Mouse (Mus musculus) liver, postnatal 0 days (tissue): Measurements from ENCODE around the gene Gm21885. TPM values are rescaled to one million over a fixed set of nuclear protein-coding genes. Genes with fewer than 3 reads are reported as not detected.
"Not testable (repeated sequence)": the region's sequence is repeated elsewhere in the genome, so short reads cannot be mapped to it uniquely, and the experiment has no call there.

Experiments
- ATAC-seq: fragments of 200-750 bp; cut with Nextera tagmentation; 2 replicates; pipeline ENCODE4 v1.8.0; 2017; ENCODE audit warnings: mild to moderate bottlenecking, moderate library complexity
- DNase-seq: peaks from one replicate; pipeline ENCODE4 v3.0.0-alpha.2; 2016
- H3K27ac ChIP-seq: fragments of 300-500 bp; sonication (generic); 2 replicates; pipeline ENCODE4 v1.5.1; 2014; ENCODE audit warnings: antibody characterized with exemption, moderate library complexity, mild to moderate bottlenecking, low read depth
- H3K27me3 ChIP-seq: fragments of 300-500 bp; sonication (generic); 2 replicates; pipeline ENCODE4 v1.6.1; 2014; ENCODE audit warnings: low read length, control low read depth, mixed read lengths; ENCODE audit not compliant: insufficient read depth
- H3K36me3 ChIP-seq: fragments of 300-500 bp; sonication (generic); replicated peaks from 2 replicates; pipeline ENCODE4 v1.6.1; 2014; ENCODE audit warnings: mild to moderate bottlenecking, control low read depth, low read length, moderate library complexity, mixed read lengths; ENCODE audit not compliant: insufficient read depth
- H3K4me1 ChIP-seq: fragments of 300-500 bp; sonication (generic); 2 replicates; pipeline ENCODE4 v1.6.1; 2014; ENCODE audit warnings: antibody characterized with exemption, mild to moderate bottlenecking, control low read depth; ENCODE audit not compliant: insufficient read depth
- H3K4me2 ChIP-seq: fragments of 300-500 bp; sonication (generic); 2 replicates; pipeline ENCODE4 v1.6.1; 2014; ENCODE audit warnings: low read depth, mild to moderate bottlenecking, low read length, moderate library complexity, mixed read lengths
- H3K4me3 ChIP-seq: fragments of 300-500 bp; sonication (generic); 2 replicates; pipeline ENCODE4 v1.5.1; 2014; ENCODE audit warnings: low read depth, low read length
- H3K9ac ChIP-seq: fragments of 300-500 bp; sonication (generic); replicated peaks from 2 replicates; pipeline ENCODE4 v1.6.1; 2014; ENCODE audit warnings: mild to moderate bottlenecking, moderate library complexity
- H3K9me3 ChIP-seq: fragments of 300-500 bp; sonication (generic); 2 replicates; pipeline ENCODE4 v1.6.1; 2016; ENCODE audit warnings: mild to moderate bottlenecking, control low read depth, low read length, mixed read lengths
- CTCF ChIP-seq: sonication (generic); IDR thresholded peaks from 2 replicates; pipeline ENCODE4 v1.5.1; 2016; ENCODE audit warnings: antibody characterized with exemption, low read depth
- EP300 ChIP-seq: IDR thresholded peaks from 2 replicates; pipeline ENCODE4 v1.6.1; 2016; ENCODE audit warnings: antibody characterized with exemption, low read depth, mild to moderate bottlenecking
- WGBS: fragments of 180-500 bp; shearing (Covaris S2); extraction: QIAGEN DNeasy Blood & Tissue Kit; methylation state at CpG from one replicate; pipeline ENCODE4 v1.1.7; 2014; ENCODE audit not compliant: insufficient replicate concordance; 5-methylcytosine and 5-hydroxymethylcytosine counted together
- polyA plus RNA-seq: library from polyadenylated mRNA; unstranded; fragments of >200 nt; fragmentation: Nextera tagmentation; extraction: Ambion mirVana; gene quantifications from 2 replicates; pipeline ENCODE4 v1.2.1, GENCODE M21; 2015

Gm21885 gene
- polyA plus RNA-seq, 1 experiment from 2014 or later, result 0.42 TPM

DNA sequence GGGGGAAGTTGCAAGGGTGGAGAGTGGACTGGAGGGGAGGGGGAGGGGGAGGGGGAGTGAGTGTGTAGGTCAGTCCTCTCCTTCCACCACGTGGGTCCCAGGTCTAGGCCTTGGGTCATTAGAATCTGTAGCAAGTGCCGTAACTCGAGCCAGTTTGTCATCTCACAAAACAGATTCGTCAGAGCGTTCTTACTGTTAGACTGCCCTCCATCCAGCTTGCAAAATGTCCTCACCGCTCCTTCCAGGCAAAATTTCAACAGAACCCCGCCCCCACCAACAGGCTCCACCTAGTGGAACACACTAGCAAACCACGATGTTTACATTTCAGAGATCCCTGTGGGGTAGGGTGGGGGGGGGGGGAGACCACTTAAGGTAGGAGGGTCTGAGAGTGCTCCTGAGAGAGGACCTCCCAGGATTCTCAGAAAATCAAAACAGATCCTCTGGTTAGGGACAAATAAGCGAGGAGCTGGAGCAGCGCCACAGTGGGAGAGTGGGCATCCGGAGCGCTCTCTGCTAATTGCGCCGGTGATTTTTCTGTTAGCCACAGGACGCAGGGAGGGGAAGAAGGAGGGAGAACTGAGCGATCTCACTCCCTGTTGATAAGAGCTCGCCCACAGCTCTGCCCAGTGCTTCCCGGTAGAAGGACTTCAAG is 16.4 kb upstream of the Gm21885 start:
- peak; percentile 78 for ATAC-seq
- Histone ChIP-seq H3K9me3 (no peaks in the 10 kb centered on the region), H3K4me1 (peaks cover 45% of the 10 kb centered on the region), H3K4me3 (peak overlapping the region; percentile 38), H3K36me3 (no peaks in the 10 kb centered on the region), H3K4me2 (peak overlapping the region; percentile 76), H3K27me3 (no peaks in the 10 kb centered on the region), H3K9ac (peak overlapping the region; percentile 41), H3K27ac (peak overlapping the region; percentile 87)
- TF ChIP-seq CTCF, result peak; percentile 66
- TF ChIP-seq EP300, result no peak; the same call in 1 of the 2 replicates
- WGBS, result 2% methylated on average over 18 of the region's 18 CpGs
- DNase-seq, result peak; percentile 81

DNA sequence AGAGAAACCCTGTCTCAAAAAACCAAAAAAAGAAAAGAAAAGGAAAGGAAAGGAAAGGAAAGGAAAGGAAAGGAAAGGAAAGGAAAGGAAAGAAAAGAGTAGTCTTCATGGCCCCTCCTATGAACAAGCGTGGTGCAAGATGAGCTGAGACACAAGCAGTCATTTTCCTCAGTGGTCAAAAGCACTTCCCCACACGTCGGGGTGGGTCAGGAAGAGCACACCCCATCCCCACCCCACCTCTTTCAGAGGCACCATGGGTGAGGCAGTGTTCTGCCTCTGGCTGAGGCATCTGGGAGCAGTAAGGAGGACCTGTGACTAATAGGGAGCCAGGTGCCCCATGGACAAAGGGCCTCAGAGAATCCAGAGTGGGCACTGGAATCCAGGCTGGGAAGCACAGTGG is 15.5 kb upstream of the Gm21885 start:
- H3K9ac ChIP-seq, H3K36me3 ChIP-seq, H3K27me3 ChIP-seq, H3K4me3 ChIP-seq, DNase-seq, H3K4me2 ChIP-seq, H3K9me3 ChIP-seq, ATAC-seq: not testable (repeated sequence)
- H3K4me1 ChIP-seq, result peaks cover 37% of the 10 kb centered on the region
- H3K27ac ChIP-seq, result peak overlapping the region; percentile 87
- WGBS, result 51% methylated on average over 3 of the region's 3 CpGs

DNA sequence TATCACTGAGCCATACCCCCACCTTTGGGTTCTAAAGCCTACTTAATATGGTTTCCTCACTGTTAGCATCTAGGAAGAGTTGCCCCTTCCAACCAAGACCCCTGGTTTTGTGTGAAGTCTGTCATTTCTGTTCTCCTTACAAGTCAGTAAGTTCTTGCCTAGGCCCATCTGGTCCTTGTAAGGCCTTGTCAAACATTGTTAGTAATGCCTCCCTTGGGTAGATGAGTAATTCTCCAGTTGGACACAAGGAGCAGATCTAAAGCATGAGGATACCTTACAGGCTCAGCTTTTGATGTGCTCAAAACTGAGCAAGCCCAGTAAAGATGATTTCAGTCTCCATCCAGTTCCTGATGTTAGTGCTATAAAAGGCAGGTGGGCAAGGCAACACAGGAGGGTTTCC is 12.9 kb upstream of the Gm21885 start:
- no peak overlapping the region for H3K4me2 ChIP-seq

DNA sequence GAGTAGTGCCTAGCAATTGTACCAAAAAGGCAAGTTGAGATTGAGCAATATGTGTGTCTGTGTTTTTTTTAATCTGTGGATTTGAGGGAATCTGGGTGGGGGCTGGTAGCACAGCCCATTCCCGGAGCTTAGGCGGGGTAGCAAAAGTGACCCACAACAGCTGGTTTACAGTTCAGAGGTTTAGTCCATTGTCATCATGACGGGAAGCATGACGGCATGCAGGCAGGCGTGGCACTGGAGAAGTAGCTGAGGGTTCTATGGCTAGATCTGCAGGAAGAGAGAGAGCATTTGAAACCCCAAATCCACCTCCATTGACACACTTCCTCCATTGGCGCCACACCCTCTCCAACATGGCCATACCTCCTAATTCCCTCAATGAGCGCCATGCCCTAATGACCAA is 11.8 kb upstream of the Gm21885 start:
- 90% methylated on average over 7 of the region's 7 CpGs for WGBS

More for the DNA sequence above, 12.9 kb upstream of the Gm21885 start:
- Histone ChIP-seq H3K4me3 (no peak overlapping the region), H3K27me3 (no peaks in the 10 kb centered on the region), H3K27ac (no peak overlapping the region), H3K9me3 (no peaks in the 10 kb centered on the region), H3K9ac (no peak overlapping the region), H3K36me3 (no peaks in the 10 kb centered on the region), H3K4me1 (peaks cover 33% of the 10 kb centered on the region)
- ATAC-seq (no peak), DNase-seq (no peak)
- no peak for TF ChIP-seq EP300
- TF ChIP-seq CTCF, result no peak

DNA sequence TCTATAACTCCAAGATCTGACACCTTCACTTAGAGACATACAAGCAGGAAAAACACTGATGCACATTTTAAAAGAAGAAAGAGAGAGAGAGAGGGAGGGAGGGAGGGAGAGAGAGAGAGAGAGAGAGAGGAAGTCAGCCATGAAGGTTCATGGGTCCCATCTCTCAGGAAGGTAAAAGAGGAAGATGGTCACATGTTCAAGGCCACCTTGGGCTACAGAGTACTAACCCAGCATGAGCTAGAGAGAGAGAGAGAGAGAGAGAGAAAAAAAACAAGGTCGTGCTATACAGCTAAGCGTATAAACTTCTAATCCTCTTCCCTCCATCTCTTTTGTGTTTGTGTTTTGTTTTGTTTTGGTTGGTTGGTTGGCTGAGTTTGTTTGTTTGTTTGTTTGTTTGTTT is 10.7 kb upstream of the Gm21885 start:
- DNase-seq, result no peak
- H3K36me3 ChIP-seq, result no peaks in the 10 kb centered on the region
- no peak overlapping the region for H3K27ac ChIP-seq
- no peaks in the 10 kb centered on the region for H3K27me3 ChIP-seq
- ATAC-seq, result no peak
- peaks cover 30% of the 10 kb centered on the region for H3K4me1 ChIP-seq
- H3K4me3 ChIP-seq, result no peak overlapping the region
- no peak overlapping the region for H3K4me2 ChIP-seq
- no peaks in the 10 kb centered on the region for H3K9me3 ChIP-seq
- 85% methylated on average over 2 of the region's 2 CpGs for WGBS
- H3K9ac ChIP-seq, result no peak overlapping the region
- TF ChIP-seq EP300 (no peak), CTCF (no peak)

More for the DNA sequence above, 11.8 kb upstream of the Gm21885 start:
- no peaks in the 10 kb centered on the region for H3K9me3 ChIP-seq
- H3K4me1 ChIP-seq, result peaks cover 39% of the 10 kb centered on the region
- no peaks in the 10 kb centered on the region for H3K36me3 ChIP-seq
- no peak overlapping the region for H3K27ac ChIP-seq
- H3K4me2 ChIP-seq, result no peak overlapping the region
- no peaks in the 10 kb centered on the region for H3K27me3 ChIP-seq
- no peak overlapping the region for H3K9ac ChIP-seq
- TF ChIP-seq EP300, result no peak
- TF ChIP-seq CTCF, result no peak
- ATAC-seq (no peak), DNase-seq (no peak)
- no peak overlapping the region for H3K4me3 ChIP-seq

DNA sequence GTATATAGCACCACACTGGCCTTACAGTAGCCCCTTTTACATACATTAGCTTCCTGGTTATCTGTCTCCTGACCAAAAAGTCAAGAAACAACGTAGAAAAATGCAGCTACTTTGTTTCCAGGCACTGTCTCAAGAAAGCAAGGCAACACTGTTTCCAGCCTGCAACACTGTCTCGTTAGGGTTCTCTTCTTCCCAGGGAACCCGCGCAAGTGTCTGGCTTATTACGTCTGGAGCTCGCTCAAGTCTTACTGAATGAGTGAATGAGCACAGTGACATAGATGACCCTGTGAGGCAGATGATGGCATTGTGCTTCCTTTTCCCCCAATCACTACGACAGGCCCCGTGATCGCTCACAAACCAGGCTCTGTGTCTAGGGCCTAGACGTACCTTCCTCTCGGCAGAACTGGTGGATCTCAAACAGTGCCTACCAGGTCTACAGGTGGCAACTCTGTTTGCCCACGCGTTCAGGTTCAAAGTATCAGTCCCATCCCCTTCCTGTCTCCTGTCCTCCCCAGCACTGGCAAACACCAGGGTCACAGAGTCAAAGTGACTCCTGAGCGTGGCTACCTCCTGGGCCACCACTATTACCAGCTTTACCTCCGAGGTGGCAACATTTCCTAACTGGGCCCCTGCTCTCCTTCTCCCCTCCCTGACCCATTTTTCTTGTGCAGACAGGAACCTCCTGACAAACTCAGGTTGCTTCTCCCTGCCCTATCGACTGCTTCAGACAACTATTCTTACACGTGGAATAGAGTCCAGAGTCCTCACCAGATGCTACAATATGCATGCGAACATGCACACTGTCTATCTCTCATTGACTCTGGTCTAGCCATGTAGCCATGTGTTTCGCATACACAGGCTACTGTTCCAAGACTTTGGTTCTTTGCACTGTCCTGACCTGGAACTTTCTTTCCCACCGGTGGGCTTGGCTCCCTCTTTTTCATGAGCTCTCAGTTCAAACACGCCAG is 8.4 kb upstream of the Gm21885 start:
- TF ChIP-seq EP300 (no peak), CTCF (no peak)
- H3K4me1 ChIP-seq, result peaks cover 27% of the 10 kb centered on the region
- peak overlapping the region; percentile 50 for H3K27ac ChIP-seq
- H3K27me3 ChIP-seq, result no peaks in the 10 kb centered on the region
- H3K4me3 ChIP-seq, result no peak overlapping the region
- DNase-seq (no peak), ATAC-seq (peak; percentile 69)
- H3K4me2 ChIP-seq, result no peak overlapping the region
- 73% methylated on average over 21 of the region's 21 CpGs for WGBS
- no peak overlapping the region for H3K9ac ChIP-seq
- no peaks in the 10 kb centered on the region for H3K36me3 ChIP-seq
- no peaks in the 10 kb centered on the region for H3K9me3 ChIP-seq
